Mouse (Mus musculus): ENCODE measurements at regions not wholly inside any gene's neighbourhood (a gene's known extent, or its start where the extent isn't known, plus 50 kb on each side); places are given as distances from the start of the nearest gene placed in this dataset.

DNA sequence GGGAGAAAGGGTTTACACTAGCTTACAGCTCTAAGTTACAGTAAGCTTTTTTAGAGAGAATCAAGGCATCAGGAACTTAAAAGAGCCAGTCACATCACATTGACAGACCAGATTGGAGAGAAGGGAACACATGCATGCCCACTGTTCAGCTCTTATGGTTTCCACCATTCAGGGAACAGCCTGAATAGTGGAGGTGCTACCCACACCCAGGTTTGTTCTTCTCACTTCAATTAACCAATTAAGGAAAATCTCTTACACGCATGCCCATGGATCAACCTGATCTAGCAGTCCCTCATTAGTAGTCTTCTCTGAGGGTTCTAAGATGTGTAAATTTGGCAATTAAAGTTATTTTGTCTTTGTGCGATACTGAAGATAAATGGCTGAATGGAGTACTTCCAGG, 419.2 kb upstream of the Tusc1 start:
- TF ChIP-seq CTCF (IDR thresholded peaks at IDR 0.05; ENCODE audit: low read depth) (no peak), EP300 (IDR thresholded peaks at IDR 0.05; ENCODE audit: low read depth) (no peak)
